Mouse (Mus musculus) heart, embryonic 11.5 days (tissue): ENCODE results near the gene Rpp21. TPM values are rescaled to one million over a fixed set of nuclear protein-coding genes. Genes with fewer than 3 reads are reported as not detected.

Experiments
- ATAC-seq: fragments of 200-750 bp; cut with Nextera tagmentation; replicated peaks from 2 replicates; pipeline ENCODE4 v1.8.0; 2017; ENCODE audit warnings: moderate library complexity; ENCODE audit not compliant: insufficient number of reproducible peaks, low FRiP score, low TSS enrichment
- H3K27ac ChIP-seq: fragments of 300-500 bp; sonication (generic); 2 replicates; pipeline ENCODE4 v1.5.1; 2014; ENCODE audit warnings: mild to moderate bottlenecking, low read depth, low read length
- H3K27me3 ChIP-seq: fragments of 300-500 bp; sonication (generic); 2 replicates; pipeline ENCODE4 v1.6.1; 2014; ENCODE audit warnings: mild to moderate bottlenecking, low read length, mixed read lengths; ENCODE audit not compliant: control insufficient read depth, insufficient read depth
- H3K36me3 ChIP-seq: fragments of 300-500 bp; sonication (generic); 2 replicates; pipeline ENCODE4 v1.6.1; 2014; ENCODE audit warnings: mild to moderate bottlenecking, low read length, moderate library complexity, mixed read lengths; ENCODE audit not compliant: control insufficient read depth, insufficient read depth
- H3K4me1 ChIP-seq: fragments of 300-500 bp; sonication (generic); 2 replicates; pipeline ENCODE4 v1.6.1; 2014; ENCODE audit warnings: low read length; ENCODE audit not compliant: control insufficient read depth, insufficient read depth
- H3K4me2 ChIP-seq: fragments of 300-500 bp; sonication (generic); 2 replicates; pipeline ENCODE4 v1.6.1; 2014; ENCODE audit warnings: mild to moderate bottlenecking, moderate library complexity
- H3K4me3 ChIP-seq: fragments of 300-500 bp; sonication (generic); 2 replicates; pipeline ENCODE4 v1.5.1; 2014; ENCODE audit warnings: low read depth, low read length
- H3K9ac ChIP-seq: fragments of 300-500 bp; sonication (generic); 2 replicates; pipeline ENCODE4 v1.6.1; 2014; ENCODE audit warnings: mild to moderate bottlenecking, low read depth, low read length, moderate library complexity
- H3K9me3 ChIP-seq: fragments of 300-500 bp; sonication (generic); replicated peaks from 2 replicates; pipeline ENCODE4 v1.6.1; 2016; ENCODE audit warnings: low read length; ENCODE audit not compliant: control insufficient read depth
- WGBS: fragments of 180-500 bp; shearing (Covaris S2); extraction: QIAGEN DNeasy Blood & Tissue Kit; methylation state at CpG from one replicate; pipeline ENCODE4 v1.1.7; 2014; ENCODE audit not compliant: insufficient replicate concordance; 5-methylcytosine and 5-hydroxymethylcytosine counted together
- polyA plus RNA-seq: library from polyadenylated mRNA; unstranded; fragments of >200 nt; fragmentation: Nextera tagmentation; extraction: Ambion mirVana; gene quantifications from 2 replicates; pipeline ENCODE4 v1.2.1, GENCODE M21; 2014

The Rpp21 gene
- 97.9 and 100 TPM in 2 replicates for polyA plus RNA-seq

DNA sequence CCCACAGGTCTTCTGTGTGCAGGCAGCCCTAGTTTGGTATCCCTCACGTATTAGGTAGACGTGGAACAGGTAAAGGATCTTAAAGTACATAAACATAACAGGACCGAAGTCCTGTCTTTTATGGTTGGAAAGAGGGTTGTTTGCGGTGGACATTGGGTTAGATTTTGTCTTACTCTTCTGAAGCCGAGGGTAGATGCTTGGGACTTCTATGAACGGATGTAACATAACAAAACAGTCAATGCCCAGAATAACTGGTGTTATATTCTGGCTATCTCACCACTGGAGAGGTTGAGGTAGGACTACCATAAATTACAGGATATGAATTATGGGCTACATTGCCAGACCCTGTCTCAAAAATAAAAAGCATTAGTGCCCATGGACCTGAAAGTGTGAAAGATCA, at the start of gene Rpp21:
Gene Rpp21 (minus strand): TSS at position 101 of the 400 bp plus-strand sequence.
- 46% methylated on average over 6 of the region's 6 CpGs for WGBS
- Histone ChIP-seq H3K27me3 (no peaks in the 10 kb centered on the region), H3K36me3 (peaks cover 18% of the 10 kb centered on the region), H3K4me1 (peaks cover 8% of the 10 kb centered on the region), H3K9ac (peak within 1 kb of the TSS; percentile 84), H3K9me3 (no peaks in the 10 kb centered on the region), H3K4me3 (peak within 1 kb of the TSS; percentile 87), H3K27ac (peak within 1 kb of the TSS; percentile 80), H3K4me2 (peak within 1 kb of the TSS; percentile 64)
- no peak for ATAC-seq

GRCm38 (mm10) chr17:36286390-36286789, 28.5 kb upstream of the Rpp21 start, which contains the start of gene H2-M10.2:
Gene H2-M10.2 (minus strand): TSS chr17:36286490.
- Histone ChIP-seq H3K4me2 (no peak within 1 kb of the TSS), H3K9ac (no peak within 1 kb of the TSS), H3K9me3 (0 out of 2 replicates have a peak, but pooled peaks cover 2% of the 10 kb centered on the region), H3K27me3 (no peaks in the 10 kb centered on the region), H3K4me3 (no peak within 1 kb of the TSS), H3K36me3 (peaks cover 3% of the 10 kb centered on the region; the same call in 1 of the 2 replicates), H3K4me1 (no peaks in the 10 kb centered on the region), H3K27ac (no peak within 1 kb of the TSS)
- no peak for ATAC-seq
- WGBS = 86% methylated on average over 2 of the region's 2 CpGs

DNA sequence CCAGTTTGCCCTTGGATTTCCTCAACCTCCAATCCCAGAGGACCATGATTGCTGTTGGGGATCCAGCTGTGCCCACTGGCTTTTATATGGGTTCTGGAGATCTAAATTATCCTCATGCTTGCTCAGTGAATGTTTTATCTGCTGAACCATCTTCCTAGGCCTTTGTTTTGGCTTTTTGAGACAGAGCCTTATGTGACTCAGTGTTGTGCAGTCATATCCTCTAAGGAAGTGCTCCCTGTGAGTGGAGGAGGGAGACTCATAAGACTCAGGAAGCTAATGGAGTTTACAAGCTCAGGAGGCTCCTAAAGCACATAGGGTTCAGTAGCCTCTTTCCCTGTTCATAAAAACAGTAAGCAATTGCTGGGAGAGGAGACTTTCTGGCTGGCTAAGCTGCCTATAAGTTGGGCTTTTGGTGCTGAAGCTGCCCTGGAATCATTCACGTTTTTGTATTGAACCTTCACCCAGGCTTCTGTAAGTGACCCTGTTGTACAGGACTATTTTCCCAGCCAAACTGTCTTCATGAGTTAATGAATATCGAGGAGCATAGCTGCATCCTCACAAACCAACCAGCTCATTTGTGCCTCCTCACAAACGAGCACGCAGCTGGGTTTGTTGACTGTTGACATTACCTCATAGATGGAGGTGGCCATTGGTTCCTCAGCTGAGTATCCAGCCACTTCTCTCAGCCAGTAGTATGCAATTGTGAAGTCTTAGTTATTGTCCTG, 23.8 kb upstream of the Rpp21 start:
- Histone ChIP-seq H3K36me3 (peaks cover 14% of the 10 kb centered on the region), H3K27me3 (no peaks in the 10 kb centered on the region), H3K9ac (no peak overlapping the region), H3K9me3 (0 out of 2 replicates have a peak, but pooled peaks cover 2% of the 10 kb centered on the region), H3K4me1 (no peaks in the 10 kb centered on the region), H3K4me2 (no peak overlapping the region), H3K27ac (no peak overlapping the region), H3K4me3 (no peak overlapping the region)
- no peak for ATAC-seq
- 89% methylated on average over 4 of the region's 4 CpGs for WGBS

DNA sequence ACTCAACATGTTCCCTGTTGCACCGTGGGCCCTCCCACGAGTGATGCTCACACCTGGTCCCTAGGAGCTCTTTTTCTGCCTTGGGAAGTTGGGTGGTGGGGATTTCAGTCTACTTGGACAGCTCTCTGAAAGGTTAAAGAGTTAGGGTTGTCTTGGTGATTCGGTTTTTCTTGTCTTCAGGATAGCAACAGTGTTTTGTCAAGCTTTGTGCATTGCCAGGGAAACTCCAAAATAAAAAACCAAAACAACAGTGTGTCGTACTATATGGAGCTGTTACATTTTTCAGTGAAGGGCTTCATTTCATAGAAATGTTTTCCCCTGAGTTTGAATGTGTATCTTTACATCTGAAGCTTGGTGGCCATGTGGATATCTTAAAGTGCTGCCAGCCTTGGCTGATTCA, 16.9 kb upstream of the Rpp21 start:
- H3K9me3 ChIP-seq = no peaks in the 10 kb centered on the region
- H3K4me3 ChIP-seq = no peak overlapping the region
- no peak for ATAC-seq
- H3K27ac ChIP-seq = no peak overlapping the region
- no peaks in the 10 kb centered on the region for H3K27me3 ChIP-seq
- no peak overlapping the region for H3K9ac ChIP-seq
- H3K4me2 ChIP-seq = no peak overlapping the region
- 91% methylated on average over 4 of the region's 4 CpGs for WGBS
- H3K4me1 ChIP-seq = peaks cover 14% of the 10 kb centered on the region
- H3K36me3 ChIP-seq = 0 out of 2 replicates have a peak, but pooled peaks cover 4% of the 10 kb centered on the region

GRCm38 (mm10) chr17:36273796-36274195, 15.9 kb upstream of the Rpp21 start:
- 0 out of 2 replicates have a peak, but pooled peaks cover 4% of the 10 kb centered on the region for H3K36me3 ChIP-seq
- no peak for ATAC-seq
- peaks cover 14% of the 10 kb centered on the region for H3K4me1 ChIP-seq
- H3K4me2 ChIP-seq = no peak overlapping the region
- no peaks in the 10 kb centered on the region for H3K9me3 ChIP-seq
- WGBS = 87% methylated on average over 4 of the region's 4 CpGs
- H3K27me3 ChIP-seq = no peaks in the 10 kb centered on the region
- H3K9ac ChIP-seq = no peak overlapping the region
- H3K27ac ChIP-seq = no peak overlapping the region
- H3K4me3 ChIP-seq = no peak overlapping the region

DNA sequence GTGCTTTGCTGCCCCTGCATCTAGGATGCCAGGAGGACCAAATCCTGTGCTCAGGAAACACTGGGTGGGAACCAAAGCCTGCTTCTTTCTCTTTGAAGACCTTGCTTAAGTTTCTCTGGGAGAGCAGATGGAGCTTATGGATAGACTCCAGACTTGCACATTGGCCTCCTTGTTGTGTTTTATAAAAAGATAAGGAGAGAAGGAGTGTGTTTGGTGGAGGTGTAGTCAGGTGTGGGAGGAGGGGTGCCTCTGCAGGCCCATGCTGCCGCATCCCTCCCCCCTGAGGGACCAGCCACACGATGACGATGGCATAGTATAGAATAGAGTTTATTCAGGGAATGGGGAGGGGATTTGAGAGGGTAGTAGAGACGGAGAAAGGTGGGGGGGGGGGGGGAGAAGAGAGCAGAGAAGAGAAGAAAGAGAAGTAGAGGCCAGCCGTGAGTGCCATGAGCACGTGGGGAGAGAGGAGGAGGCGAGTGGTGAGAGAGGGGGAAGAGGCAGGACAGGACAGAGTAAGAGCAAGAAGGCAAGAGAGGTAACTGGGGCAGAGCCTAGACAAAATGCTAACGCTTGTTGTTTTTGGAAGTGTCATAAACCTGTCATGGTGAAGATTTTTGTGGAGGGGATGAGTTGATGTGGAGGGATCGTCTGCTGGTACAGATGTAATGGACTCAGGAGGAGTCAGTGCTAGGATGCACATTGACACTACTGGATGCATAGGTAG, 14.9 kb upstream of the Rpp21 start:
- no peaks in the 10 kb centered on the region for H3K9me3 ChIP-seq
- no peak for ATAC-seq
- 0 out of 2 replicates have a peak, but pooled peaks cover 4% of the 10 kb centered on the region for H3K36me3 ChIP-seq
- peak overlapping the region; percentile 97; the same call in 1 of the 2 replicates for H3K9ac ChIP-seq
- peak overlapping the region; percentile 91 for H3K4me2 ChIP-seq
- H3K4me3 ChIP-seq = peak overlapping the region; percentile 84
- H3K4me1 ChIP-seq = peaks cover 14% of the 10 kb centered on the region
- 86% methylated on average over 9 of the region's 9 CpGs for whole genome bisulfite sequencing
- H3K27me3 ChIP-seq = no peaks in the 10 kb centered on the region
- no peak overlapping the region for H3K27ac ChIP-seq

- no peaks in the 10 kb centered on the region for H3K27me3 ChIP-seq
- peaks cover 14% of the 10 kb centered on the region for H3K4me1 ChIP-seq
- peak within 1 kb of the TSS; percentile 91 for H3K4me2 ChIP-seq
- 2% methylated on average over 39 of the region's 43 CpGs for WGBS
- H3K9ac ChIP-seq = peak within 1 kb of the TSS; percentile 97
- no peaks in the 10 kb centered on the region for H3K9me3 ChIP-seq
- H3K27ac ChIP-seq = peak within 1 kb of the TSS; percentile 85
- peak within 1 kb of the TSS; percentile 84 for H3K4me3 ChIP-seq
- peak; percentile 82 for ATAC-seq
- H3K36me3 ChIP-seq = peaks cover 10% of the 10 kb centered on the region; the same call in 1 of the 2 replicates
Measured at GRCm38 (mm10) chr17:36271586-36272256, 13.9 kb upstream of the Rpp21 start, which contains the start of gene Trim39. Gene Trim39 (minus strand): TSS chr17:36272247.

DNA sequence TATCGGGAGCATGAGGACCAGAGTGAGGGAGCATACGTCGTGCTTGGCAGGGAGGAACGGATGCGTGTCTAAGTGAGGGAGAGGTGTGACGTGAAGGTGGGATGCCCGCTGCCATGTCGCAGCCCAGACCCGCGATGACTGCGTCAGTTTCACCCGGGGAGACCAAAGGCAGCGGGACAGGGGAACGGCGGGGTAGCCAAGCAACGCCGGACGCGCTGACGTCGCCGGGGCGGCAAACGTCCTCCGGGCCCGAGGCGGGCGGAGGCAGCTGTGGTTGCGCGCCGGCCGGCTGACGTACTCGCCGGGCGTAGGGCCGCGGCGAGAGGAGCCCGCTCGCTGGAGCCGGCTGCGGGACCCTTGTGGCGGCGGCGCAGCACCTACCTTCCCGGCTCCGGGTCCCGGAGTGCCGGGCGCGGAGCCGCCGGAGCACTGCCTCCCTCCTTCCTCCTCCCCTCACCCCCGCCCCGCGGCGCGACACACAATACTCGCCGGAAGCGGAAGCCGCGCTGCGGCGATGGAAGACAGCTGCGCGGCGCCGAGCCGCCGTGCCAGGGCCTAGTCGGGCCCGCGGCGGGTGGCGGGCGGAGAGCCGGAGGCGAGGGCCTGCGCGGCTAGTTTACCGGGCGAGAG, 13.2 kb upstream of the Rpp21 start:
- Histone ChIP-seq H3K9me3 (no peaks in the 10 kb centered on the region), H3K4me2 (peak overlapping the region; percentile 91), H3K9ac (peak overlapping the region; percentile 97), H3K27me3 (no peaks in the 10 kb centered on the region), H3K27ac (peak overlapping the region; percentile 85), H3K36me3 (peaks cover 11% of the 10 kb centered on the region; the same call in 1 of the 2 replicates), H3K4me3 (peak overlapping the region; percentile 84), H3K4me1 (peaks cover 14% of the 10 kb centered on the region)
- under 1% methylated on average over 66 of the region's 84 CpGs for whole genome bisulfite sequencing
- ATAC-seq = peak; percentile 89
